Mouse (Mus musculus) erythroblast, adult 5-6 weeks (primary cell): ENCODE measurements around the gene Rnf5. TPM values are rescaled to one million over a fixed set of nuclear protein-coding genes. Genes with fewer than 3 reads are reported as not detected.

ENCODE experiments used
- ATAC-seq: replicated peaks from 2 replicates; pipeline ENCODE4 v1.8.0; 2016; ENCODE audit warnings: moderate number of reproducible peaks, mild to moderate bottlenecking, moderate TSS enrichment, inconsistent platforms; ENCODE audit not compliant: poor library complexity, low FRiP score, severe bottlenecking
- total RNA-seq, 2 experiments: library from RNA; stranded (forward) in 1 of 2; stranded (reverse) in 1 of 2; fragments of 150-400 nt in 1 of 2; fragments of 200-764, 138-1000 nt in 1 of 2; gene quantifications; 2 replicates each; pipeline versions ENCODE4 v1.2.3 to v1.2.4; 2015 to 2017; ENCODE audit warnings: low replicate concordance in 2 of 2

Gene Rnf5
- total RNA-seq, 2 experiments from 2014 or later = 4.1 to 30.2 TPM

DNA sequence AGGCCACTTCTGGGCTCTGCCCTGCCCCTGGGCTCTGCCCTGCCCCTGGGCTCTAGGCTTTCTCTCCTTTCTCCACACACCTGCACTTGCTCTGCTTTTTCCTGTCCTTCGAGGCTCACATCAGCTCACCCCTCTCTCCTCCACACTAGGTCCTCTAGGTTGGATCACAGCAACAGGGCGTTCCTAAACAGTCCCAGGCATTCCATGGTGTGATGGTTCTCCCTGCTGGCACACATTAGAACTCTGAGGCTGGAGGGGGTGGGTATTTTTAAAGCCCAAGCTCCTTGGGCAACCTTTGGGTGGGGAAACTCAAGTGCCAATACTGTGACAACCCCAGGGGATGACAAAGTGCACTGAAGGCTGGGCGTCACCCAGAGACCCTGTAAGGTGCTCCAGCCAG is 34.0 kb upstream of the Rnf5 start:
- no peak for ATAC-seq

GRCm38 (mm10) chr17:34635671-34636070 is 32.2 kb upstream of the Rnf5 start:
- no peak for ATAC-seq

DNA sequence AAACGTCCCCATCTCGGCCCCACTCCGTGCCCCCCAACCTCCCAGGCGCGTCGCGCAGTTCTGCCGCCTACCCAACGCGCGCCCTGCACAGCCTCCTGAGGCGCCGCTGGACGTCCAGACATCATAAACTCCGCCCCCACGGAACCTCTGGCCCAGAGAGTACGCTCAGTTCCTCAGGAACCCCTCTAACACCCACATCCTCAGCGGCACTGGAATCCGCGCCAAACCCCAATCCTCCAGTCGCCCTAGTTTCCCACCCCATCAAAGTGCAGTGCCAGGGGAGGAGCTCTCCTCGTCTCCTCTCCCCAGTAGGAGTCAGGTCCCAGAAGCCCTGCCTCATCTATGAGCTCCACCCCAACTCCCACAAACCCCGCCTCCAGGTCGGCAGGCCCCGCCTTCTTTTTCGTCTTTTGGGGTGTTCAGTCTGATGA is 28.8 kb upstream of the Rnf5 start:
- peak; percentile 51 for ATAC-seq

GRCm38 (mm10) chr17:34631647-34632046 is 28.2 kb upstream of the Rnf5 start:
- ATAC-seq = no peak

GRCm38 (mm10) chr17:34630761-34631301 is 27.3 kb upstream of the Rnf5 start:
- no peak for ATAC-seq

DNA sequence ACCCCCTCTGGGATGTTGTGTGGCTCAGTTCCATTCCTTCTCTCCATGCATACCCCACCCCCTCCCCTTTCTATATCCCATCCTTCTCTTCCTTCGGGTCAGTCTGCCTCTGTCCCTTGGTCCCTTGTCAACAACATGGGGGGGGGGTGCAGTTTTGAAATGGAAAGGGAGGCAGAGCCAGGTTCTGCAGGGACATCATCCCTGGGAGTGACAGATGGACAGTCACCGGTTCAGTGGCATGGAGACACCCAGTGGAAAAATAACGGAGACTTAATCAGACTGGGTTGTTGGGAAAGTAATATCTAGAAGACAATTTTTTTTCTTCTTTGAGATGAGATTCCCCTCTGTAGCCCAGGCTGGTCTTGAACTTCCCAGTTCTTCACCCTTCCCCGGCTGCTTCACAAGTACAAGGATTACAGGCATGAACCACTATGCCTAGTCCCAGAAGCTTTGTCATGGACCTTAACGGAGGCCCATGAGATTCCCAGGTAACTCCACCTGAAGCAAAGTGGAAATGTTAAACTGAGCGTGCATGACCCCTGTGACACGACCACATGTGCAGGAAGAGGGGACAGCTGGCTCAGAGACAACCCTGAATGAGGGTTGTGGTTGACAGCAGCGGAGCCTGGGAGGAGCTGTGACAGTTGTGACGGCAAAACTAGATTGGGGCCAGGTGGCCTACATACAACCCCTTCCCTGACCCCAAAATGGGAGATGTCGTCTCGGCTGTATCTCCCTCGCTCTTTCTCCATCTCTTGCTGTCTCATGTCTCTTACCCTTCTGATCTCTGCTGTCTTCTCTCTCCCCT is 26.5 kb upstream of the Rnf5 start:
- ATAC-seq = no peak

DNA sequence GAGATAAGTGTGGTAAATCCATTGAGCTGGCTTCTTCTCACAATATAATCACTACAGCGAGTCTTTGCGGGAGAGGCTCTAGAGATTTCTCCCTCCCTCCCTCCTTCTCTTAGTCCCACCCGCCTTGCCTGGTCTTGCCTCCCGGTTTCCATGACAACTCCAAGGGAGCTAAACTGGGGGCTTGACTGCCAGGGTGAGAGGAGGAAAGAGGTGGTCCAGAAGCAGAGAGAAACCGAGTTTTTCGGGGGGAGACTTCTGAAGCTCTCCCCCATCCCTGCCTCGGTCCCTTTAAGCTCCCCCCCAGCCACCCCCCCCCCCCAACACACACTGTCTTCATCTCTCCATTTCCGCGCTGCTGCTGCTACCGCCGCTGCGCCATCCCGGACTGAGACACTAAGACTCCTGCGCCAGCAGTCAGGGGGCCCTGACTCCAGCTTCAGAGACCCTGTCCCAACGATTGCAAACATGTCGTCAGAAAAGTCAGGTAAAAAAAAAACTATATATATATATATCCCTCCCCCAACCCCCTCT is 25.8 kb upstream of the Rnf5 start, which contains the start of gene Prrt1:
TSS of gene Prrt1 (plus strand) at position 313 of the 531 bp plus-strand sequence.
- no peak for ATAC-seq

DNA sequence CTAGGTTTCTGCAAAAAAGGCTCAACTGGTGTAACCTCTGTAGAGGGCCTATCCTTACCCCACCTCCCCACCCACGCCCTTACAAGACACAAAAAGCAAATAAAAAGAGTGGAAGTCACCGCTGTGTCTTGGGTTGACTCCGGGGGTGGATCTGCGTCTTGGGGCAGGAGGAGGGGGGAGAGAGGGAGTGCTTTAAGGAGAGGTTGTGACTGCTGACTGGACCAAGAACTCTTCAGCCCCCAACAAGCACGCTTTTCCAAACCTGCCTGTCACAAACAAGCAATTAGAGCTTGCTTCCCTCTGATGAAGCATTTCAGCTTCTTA is 25.1 kb upstream of the Rnf5 start:
- no peak for ATAC-seq

DNA sequence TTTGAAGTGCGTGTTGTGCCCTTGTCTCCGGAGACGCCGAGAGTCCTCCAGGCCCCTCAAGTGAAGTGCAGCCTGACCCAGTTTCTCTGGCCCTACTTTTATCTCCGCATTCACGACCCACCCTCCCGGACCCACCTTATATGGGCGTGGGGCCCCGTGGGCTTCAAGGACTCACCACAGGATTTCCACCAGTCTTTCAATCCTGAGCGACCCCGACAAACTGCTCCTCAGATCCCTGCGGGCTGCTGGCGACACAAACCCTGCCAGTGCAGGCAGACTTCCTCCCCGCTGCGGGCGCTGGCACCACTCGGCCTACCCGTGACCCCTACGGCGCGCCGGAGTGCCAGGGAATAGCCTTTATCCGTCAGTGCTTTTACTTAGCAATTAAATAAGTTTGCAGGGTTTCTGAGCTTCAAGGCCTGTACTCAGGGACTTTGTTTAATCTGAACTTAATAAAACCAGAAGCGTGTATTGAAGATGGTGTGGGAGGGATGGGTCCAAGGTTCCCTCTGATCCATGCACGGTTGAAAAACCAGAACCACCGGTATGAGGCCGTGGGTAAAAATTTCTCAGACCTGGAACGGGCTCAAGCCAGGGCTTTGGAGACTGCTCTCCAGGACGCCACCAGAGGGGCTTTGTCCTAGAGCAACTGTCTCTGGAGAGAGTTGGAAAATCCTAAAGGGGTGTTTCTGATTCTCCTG is 24.6 kb upstream of the Rnf5 start, which contains the start of gene Ppt2:
TSS of gene Ppt2 (minus strand) at position 568 of the 701 bp plus-strand sequence.
- ATAC-seq = no peak

DNA sequence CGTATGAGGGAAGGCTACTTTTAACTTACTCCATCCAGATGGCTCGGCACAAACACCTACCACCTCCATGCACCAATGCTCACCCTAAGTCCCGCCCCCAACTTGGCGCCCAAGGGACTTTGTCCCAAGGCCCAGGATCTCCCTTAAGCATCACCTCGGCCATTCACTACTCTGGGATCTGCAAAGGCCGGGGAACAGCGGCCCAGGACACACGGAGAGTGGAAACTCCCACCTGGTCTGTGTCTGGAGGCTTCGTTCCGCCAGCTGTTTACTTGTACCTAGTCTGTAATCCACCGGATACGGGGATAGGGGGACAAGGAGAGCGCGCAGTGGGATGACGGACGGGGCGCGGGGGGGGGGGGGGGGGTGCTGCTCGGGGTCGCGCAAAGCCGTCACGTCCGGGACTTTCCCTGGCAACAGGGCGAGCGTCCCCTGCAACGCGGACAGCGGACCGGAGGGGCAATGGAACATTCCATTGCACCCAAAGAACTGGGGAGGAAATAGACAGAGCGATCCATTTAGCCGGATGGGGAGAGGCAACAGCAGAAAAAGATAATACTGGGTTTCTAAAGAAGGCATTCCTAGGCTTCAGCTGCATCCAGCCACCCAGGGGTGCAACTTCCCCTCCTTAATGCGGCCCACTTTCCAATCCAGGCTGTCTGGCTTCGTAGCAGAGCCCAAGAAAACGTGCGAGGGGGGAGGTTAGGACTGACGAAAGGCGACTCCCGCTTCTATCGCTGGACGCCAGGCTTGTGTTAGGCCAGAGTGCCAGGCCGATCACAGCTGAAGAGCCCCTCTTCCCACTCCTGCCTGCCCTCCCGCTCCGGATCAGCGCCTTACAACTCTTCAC is 23.8 kb upstream of the Rnf5 start:
- peak; percentile 59 for ATAC-seq

DNA sequence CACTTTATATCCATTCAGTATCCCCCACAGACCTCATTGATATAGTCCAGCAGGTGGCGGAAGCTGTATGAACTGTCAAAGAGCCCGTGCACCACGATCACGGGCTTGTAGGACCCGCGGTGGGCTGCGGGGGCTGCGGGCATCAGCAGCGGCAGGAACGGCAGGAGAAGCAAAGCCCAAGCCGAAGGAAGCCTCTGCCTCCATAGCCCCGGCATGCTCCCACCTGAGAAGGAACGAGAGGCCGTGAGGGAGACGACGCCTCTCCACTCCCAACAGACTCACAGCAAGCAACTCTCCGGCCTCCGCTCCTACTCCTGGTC is 23.2 kb upstream of the Rnf5 start:
- ATAC-seq = peak; percentile 45

DNA sequence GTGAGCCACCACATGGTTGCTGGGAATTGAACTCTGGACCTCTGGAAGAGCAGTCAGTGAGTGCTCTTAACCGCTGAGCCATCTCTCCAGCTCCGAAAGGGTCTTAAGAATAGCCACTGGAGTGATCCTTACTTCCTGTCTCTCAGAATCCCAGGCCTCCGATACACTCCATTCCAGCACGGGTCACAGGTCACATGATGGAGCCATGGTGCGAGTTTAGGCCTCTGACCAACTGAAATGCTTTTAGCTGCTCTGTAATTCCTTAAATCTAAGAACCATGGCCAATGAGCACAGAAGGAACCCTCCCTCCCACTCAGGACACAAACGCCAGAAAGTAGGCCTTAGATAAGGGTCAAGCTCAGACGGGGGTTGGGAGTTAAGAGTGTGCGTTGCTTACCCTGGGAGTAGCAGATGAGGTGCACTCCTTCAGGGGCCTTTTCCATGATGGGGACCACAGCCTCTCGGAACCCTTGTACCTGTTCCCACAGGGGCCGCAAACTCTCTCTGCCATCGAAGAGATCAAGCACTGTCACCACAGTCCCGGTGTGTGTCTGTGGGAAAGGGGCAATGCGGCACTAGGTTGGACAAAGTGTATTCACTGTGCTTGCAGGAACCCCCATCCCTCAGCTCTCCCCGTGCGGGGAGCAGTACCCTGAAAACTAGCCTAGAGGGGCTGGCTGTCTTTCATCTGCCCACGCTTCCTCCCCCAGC is 22.7 kb upstream of the Rnf5 start:
- 0 out of 2 replicates have a peak, but pooled peaks have one; percentile 5 for ATAC-seq

DNA sequence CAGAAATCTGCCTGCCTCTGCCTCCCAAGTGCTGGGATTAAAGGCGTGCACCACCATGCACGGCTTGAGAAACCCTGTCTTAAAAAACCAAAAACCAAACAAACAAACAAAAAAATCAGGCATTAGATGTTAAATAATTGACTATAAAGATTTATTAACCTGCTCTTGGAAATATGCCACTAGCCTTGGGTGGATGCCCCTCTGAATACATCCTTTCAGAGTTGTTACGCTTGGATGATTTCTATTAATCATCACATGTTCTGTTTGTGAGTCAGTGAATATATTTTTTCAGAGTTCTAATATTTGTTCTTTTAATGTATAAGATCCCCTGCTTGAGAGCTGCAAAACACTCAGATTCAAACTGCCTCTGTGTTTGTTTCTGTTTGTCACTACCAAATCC is 21.5 kb upstream of the Rnf5 start:
- no peak for ATAC-seq

DNA sequence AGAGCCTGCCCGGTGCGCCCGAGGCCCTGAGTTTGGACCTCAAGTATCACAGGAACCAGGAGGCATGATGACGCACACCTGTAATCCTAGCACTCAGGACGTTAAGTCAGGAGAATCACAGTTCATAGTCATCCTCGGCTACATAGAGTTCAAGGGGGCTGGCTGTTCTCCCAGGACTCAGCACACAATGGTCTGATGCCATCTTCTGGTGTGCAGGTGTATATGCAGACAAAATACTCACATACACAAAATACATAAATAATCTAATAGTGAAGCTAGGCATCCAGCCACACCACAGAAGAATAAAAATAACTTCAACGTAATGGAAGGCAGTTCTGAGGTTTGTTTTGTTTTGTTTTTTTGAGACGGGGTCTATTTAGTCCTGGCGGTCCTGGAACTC is 19.7 kb upstream of the Rnf5 start:
- ATAC-seq = no peak

DNA sequence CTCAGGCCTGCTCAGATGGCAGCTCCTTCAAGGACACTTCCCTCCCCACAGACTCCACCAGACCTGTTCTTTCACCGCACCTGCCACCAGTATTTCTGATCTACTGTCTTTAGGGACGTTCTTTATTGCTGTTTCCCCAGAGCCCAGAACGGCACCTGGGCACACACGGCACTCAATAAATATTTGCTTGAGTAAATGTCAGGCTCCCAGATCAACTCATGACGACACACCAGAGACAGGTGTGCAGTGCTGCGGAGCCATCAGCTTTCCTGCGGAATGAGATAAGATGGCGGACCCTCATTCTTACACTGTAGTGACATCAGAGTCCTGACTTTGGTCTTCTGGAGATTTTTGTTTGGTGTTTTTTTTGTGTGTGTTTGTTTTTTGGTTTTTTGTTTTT is 17.5 kb upstream of the Rnf5 start:
- no peak for ATAC-seq

DNA sequence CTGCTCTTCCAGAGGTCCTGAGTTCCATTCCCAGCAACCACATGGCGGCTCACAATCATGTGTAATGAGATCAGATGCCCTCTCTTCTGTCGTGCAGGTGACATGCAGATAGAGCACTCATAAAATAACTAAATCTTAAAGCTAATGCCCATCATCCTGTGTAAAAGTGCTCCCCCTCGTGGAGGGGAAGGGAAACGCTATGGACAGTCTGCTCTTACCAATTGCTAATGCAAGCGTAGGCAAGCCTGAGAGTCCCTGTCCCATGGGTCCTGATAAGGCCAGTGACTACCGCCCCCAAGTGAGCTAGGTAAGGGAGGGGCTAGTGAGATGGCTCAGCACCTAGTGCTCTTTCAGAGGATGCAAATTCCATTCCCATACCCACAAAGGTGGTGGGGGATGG is 15.5 kb upstream of the Rnf5 start:
- ATAC-seq = peak; percentile 84

- ATAC-seq = no peak
These were observed 12.4 kb upstream of the Rnf5 start, which contains the start of gene Egfl8 for GRCm38 (mm10) chr17:34615871-34616270. Gene Egfl8, minus strand, starts transcription at chr17:34615971.

DNA sequence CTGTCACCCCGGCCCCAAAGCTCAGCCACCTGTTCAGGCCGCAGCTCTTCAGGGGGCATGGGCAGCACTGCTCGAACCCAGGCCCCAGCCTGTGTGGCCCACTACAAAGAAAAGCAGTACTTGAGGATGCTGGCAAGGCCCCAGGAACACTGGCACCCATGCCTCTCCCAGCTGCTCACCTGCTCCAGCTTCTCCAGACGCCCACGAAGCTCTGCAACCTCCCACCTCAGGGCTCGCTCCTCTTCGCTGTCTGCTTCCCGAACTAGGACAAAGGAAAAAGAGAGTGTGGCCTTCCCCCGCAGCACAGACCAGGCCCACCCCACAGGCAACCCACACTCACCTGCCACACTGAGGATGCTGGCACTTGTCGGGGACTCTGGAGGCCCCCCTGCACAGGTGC is 10.3 kb upstream of the Rnf5 start:
- ATAC-seq = no peak

- no peak for ATAC-seq
These were observed 9.7 kb upstream of the Rnf5 start for GRCm38 (mm10) chr17:34613054-34613645.
